Mouse (Mus musculus) cerebellum, adult 8-10 months (tissue): ENCODE data around the gene BC004004.
A peak's percentile ranks its signal among the peaks of the same experiment; 100 is the strongest.
"Not testable (repeated sequence)": the region's sequence is repeated elsewhere in the genome, so short reads cannot be mapped to it uniquely, and the experiment has no call there.

ENCODE experiments used
- DNase-seq: peaks from one replicate; pipeline ENCODE4 v3.0.0; 2022

BC004004 gene

GRCm38 (mm10) chr17:29326531-29327529, 58.2 kb downstream of the BC004004 start:
- DNase-seq, result no peak

GRCm38 (mm10) chr17:29327691-29328090, 59.1 kb downstream of the BC004004 start:
- DNase-seq, result no peak

- DNase-seq, result no peak
These were observed 61.6 kb downstream of the BC004004 start for GRCm38 (mm10) chr17:29330221-29330620.

- peak; percentile 73 for DNase-seq
These were observed 62.3 kb downstream of the BC004004 start for GRCm38 (mm10) chr17:29330671-29331410.

- DNase-seq, result peak; percentile 23
These were observed 63.6 kb downstream of the BC004004 start for GRCm38 (mm10) chr17:29332186-29332685.

GRCm38 (mm10) chr17:29336266-29336990, 67.8 kb downstream of the BC004004 start:
- DNase-seq, result no peak

GRCm38 (mm10) chr17:29337979-29338823, 69.6 kb downstream of the BC004004 start:
- no peak for DNase-seq

GRCm38 (mm10) chr17:29339170-29339768, 70.7 kb downstream of the BC004004 start:
- DNase-seq, result no peak

- no peak for DNase-seq
These were observed 72.0 kb downstream of the BC004004 start for GRCm38 (mm10) chr17:29340406-29341261.

- DNase-seq, result no peak
These were observed 73.0 kb downstream of the BC004004 start for GRCm38 (mm10) chr17:29341591-29342003.

- no peak for DNase-seq
These were observed 73.7 kb downstream of the BC004004 start for GRCm38 (mm10) chr17:29342010-29342910.

- DNase-seq, result no peak
These were observed 74.7 kb downstream of the BC004004 start for GRCm38 (mm10) chr17:29343241-29343640.

GRCm38 (mm10) chr17:29345272-29345671, 76.7 kb downstream of the BC004004 start:
- no peak for DNase-seq

GRCm38 (mm10) chr17:29346496-29347125, 78.0 kb downstream of the BC004004 start:
- DNase-seq, result no peak

- peak; percentile 46 for DNase-seq
These were observed 78.6 kb downstream of the BC004004 start for GRCm38 (mm10) chr17:29347126-29347644.

GRCm38 (mm10) chr17:29347645-29348256, 79.2 kb downstream of the BC004004 start, which contains the start of gene Mtch1:
Gene Mtch1, minus strand, starts transcription at chr17:29347934.
- DNase-seq, result peak; percentile 97

- DNase-seq, result no peak
These were observed 80.4 kb downstream of the BC004004 start for GRCm38 (mm10) chr17:29348996-29349395.

- not testable (repeated sequence) for DNase-seq
These were observed 82.5 kb downstream of the BC004004 start for GRCm38 (mm10) chr17:29351056-29351455.
